Mouse (Mus musculus): Measurements from ENCODE around the gene Bora.

DNA sequence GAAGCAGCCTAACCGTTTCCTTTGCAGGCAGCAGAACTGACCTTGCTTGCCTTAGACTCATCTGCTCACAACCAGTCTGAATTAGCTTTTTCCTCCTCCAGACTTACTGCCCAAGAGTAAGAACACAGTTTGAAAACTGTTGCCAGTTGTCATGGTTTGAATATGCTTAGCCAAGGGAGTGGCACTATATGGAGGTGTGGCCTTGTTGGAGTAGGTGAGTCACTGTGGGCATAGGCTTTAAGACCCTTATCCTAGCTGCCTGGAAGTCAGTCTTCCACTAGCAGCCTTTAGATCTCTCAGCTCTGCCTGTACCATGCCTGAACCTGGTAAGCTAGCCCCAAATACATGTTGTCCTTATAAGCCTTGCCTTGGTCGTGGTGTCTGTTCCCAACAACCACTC, 8.3 kb upstream of the Bora start:
- no peak for TF ChIP-seq POLR2A (IDR thresholded peaks at IDR 0.05; ENCODE audit: low read depth, low read length)
- no peak for TF ChIP-seq CTCF (IDR thresholded peaks at IDR 0.05; ENCODE audit: extremely low read depth, insufficient read depth, insufficient read length, insufficient replicate concordance)
